Mouse (Mus musculus): ENCODE data around the gene Hdac2. TPM values are rescaled to one million over a fixed set of nuclear protein-coding genes. Genes with fewer than 3 reads are reported as not detected.

Hdac2 gene
- polyA plus RNA-seq (2014; fragmentation: Nextera tagmentation; extraction: Ambion mirVana): 171 and 186 TPM in 2 replicates

GRCm38 (mm10) chr10:36974086-36974675 lies at the start of gene Hdac2:
Gene Hdac2 (plus strand): TSS chr10:36974544.
- peak; percentile 98 for ATAC-seq (replicated peaks; ENCODE audit: insufficient number of reproducible peaks, low FRiP score, low TSS enrichment)
- Histone ChIP-seq H3K9me3 (replicated peaks; ENCODE audit: control insufficient read depth, low read length) (no peaks in the 10 kb centered on the region), H3K36me3 (ENCODE audit: control insufficient read depth, insufficient read depth, low read length) (no peaks in the 10 kb centered on the region; the same call in 1 of the 2 replicates), H3K9ac (ENCODE audit: low read depth, low read length) (peak within 1 kb of the TSS; percentile 98), H3K27me3 (ENCODE audit: control insufficient read depth, insufficient read depth, low read length) (no peaks in the 10 kb centered on the region), H3K4me1 (ENCODE audit: control insufficient read depth, insufficient read depth, low read length) (peaks cover 11% of the 10 kb centered on the region), H3K27ac (ENCODE audit: low read depth, low read length) (peak within 1 kb of the TSS; percentile 97), H3K4me3 (ENCODE audit: low read depth, low read length) (peak within 1 kb of the TSS; percentile 86), H3K4me2 (peak within 1 kb of the TSS; percentile 65)
- 1% methylated on average over 60 of the region's 67 CpGs for WGBS (ENCODE audit: insufficient replicate concordance)

GRCm38 (mm10) chr10:36928212-36928611 lies 46.1 kb upstream of the Hdac2 start:
- WGBS (ENCODE audit: insufficient replicate concordance): 68% methylated on average over 3 of the region's 3 CpGs
- Histone ChIP-seq H3K27me3 (ENCODE audit: control insufficient read depth, insufficient read depth, low read length) (no peaks in the 10 kb centered on the region), H3K9me3 (replicated peaks; ENCODE audit: control insufficient read depth, low read length) (no peaks in the 10 kb centered on the region), H3K4me1 (ENCODE audit: control insufficient read depth, insufficient read depth, low read length) (no peaks in the 10 kb centered on the region), H3K4me3 (ENCODE audit: low read depth, low read length) (no peak overlapping the region), H3K9ac (ENCODE audit: low read depth, low read length) (no peak overlapping the region), H3K36me3 (ENCODE audit: control insufficient read depth, insufficient read depth, low read length) (no peaks in the 10 kb centered on the region), H3K4me2 (no peak overlapping the region), H3K27ac (ENCODE audit: low read depth, low read length) (no peak overlapping the region)
- no peak for ATAC-seq (replicated peaks; ENCODE audit: insufficient number of reproducible peaks, low FRiP score, low TSS enrichment)

GRCm38 (mm10) chr10:36935863-36936262 lies 38.5 kb upstream of the Hdac2 start:
- WGBS (ENCODE audit: insufficient replicate concordance): 78% methylated on average over 5 of the region's 5 CpGs

DNA sequence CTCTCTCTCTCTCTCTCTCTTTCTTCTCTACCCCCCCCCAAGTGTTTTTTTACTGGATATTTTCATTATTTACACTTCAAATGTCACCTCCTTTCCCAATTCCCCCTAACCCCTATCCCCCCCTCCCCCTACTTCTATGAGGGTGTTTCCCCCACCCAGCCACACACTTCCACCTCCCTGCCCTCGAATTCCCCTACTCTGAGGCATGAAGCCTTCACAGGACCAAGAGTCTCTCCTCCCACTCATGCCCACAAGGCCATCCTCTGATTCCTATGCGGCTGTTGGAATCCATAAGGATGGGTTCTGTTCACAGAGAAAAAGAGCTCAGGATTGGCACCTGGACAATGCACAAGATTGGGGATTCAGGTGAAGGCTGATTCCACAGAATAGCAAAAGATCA lies 38.1 kb upstream of the Hdac2 start:
- Histone ChIP-seq H3K4me2 (no peak overlapping the region), H3K9me3 (replicated peaks; ENCODE audit: control insufficient read depth, low read length) (no peaks in the 10 kb centered on the region), H3K27ac (ENCODE audit: low read depth, low read length) (no peak overlapping the region), H3K36me3 (ENCODE audit: control insufficient read depth, insufficient read depth, low read length) (no peaks in the 10 kb centered on the region), H3K27me3 (ENCODE audit: control insufficient read depth, insufficient read depth, low read length) (no peaks in the 10 kb centered on the region), H3K4me3 (ENCODE audit: low read depth, low read length) (no peak overlapping the region), H3K9ac (ENCODE audit: low read depth, low read length) (no peak overlapping the region), H3K4me1 (ENCODE audit: control insufficient read depth, insufficient read depth, low read length) (no peaks in the 10 kb centered on the region)
- WGBS (ENCODE audit: insufficient replicate concordance): 56% methylated on average over 2 of the region's 2 CpGs
- no peak for ATAC-seq (replicated peaks; ENCODE audit: insufficient number of reproducible peaks, low FRiP score, low TSS enrichment)

More at GRCm38 (mm10) chr10:36935863-36936262, 38.5 kb upstream of the Hdac2 start:
- H3K27ac ChIP-seq (ENCODE audit: low read depth, low read length): no peak overlapping the region
- H3K4me2 ChIP-seq: no peak overlapping the region
- H3K9ac ChIP-seq (ENCODE audit: low read depth, low read length): no peak overlapping the region
- H3K4me1 ChIP-seq (ENCODE audit: control insufficient read depth, insufficient read depth, low read length): no peaks in the 10 kb centered on the region
- no peaks in the 10 kb centered on the region for H3K36me3 ChIP-seq (ENCODE audit: control insufficient read depth, insufficient read depth, low read length)
- H3K27me3 ChIP-seq (ENCODE audit: control insufficient read depth, insufficient read depth, low read length): no peaks in the 10 kb centered on the region
- no peak overlapping the region for H3K4me3 ChIP-seq (ENCODE audit: low read depth, low read length)
- no peaks in the 10 kb centered on the region for H3K9me3 ChIP-seq (replicated peaks; ENCODE audit: control insufficient read depth, low read length)
- no peak for ATAC-seq (replicated peaks; ENCODE audit: insufficient number of reproducible peaks, low FRiP score, low TSS enrichment)

- H3K4me3 ChIP-seq (ENCODE audit: low read depth, low read length): no peak overlapping the region
- H3K9me3 ChIP-seq (replicated peaks; ENCODE audit: control insufficient read depth, low read length): no peaks in the 10 kb centered on the region
- H3K9ac ChIP-seq (ENCODE audit: low read depth, low read length): no peak overlapping the region
- H3K27ac ChIP-seq (ENCODE audit: low read depth, low read length): no peak overlapping the region
- no peaks in the 10 kb centered on the region for H3K4me1 ChIP-seq (ENCODE audit: control insufficient read depth, insufficient read depth, low read length)
- ATAC-seq (replicated peaks; ENCODE audit: insufficient number of reproducible peaks, low FRiP score, low TSS enrichment): no peak
- 70% methylated on average over 2 of the region's 2 CpGs for WGBS (ENCODE audit: insufficient replicate concordance)
- no peak overlapping the region for H3K4me2 ChIP-seq
- H3K27me3 ChIP-seq (ENCODE audit: control insufficient read depth, insufficient read depth, low read length): no peaks in the 10 kb centered on the region
- H3K36me3 ChIP-seq (ENCODE audit: control insufficient read depth, insufficient read depth, low read length): no peaks in the 10 kb centered on the region
Measured at GRCm38 (mm10) chr10:36951742-36952141, 22.6 kb upstream of the Hdac2 start.

DNA sequence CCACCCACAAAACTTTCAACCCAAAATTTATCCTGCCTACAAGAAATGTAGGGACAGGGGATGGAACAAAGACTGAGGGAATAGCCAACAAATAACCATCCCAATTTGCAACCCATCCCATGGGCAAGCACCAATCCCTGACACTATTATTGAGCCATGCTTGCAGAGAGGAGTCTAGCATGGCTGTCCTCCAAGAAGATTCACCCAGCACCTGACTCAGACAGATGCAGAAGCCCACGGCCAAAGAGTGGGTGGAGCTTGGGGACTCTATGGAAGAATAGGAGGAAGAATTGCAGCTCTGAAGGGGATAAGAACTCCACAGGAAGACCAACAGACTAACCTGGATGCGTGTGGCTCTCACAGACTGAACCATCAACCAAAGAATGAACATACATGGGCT lies 21.7 kb upstream of the Hdac2 start:
- Histone ChIP-seq H3K36me3 (ENCODE audit: control insufficient read depth, insufficient read depth, low read length) (no peaks in the 10 kb centered on the region), H3K4me1 (ENCODE audit: control insufficient read depth, insufficient read depth, low read length) (no peaks in the 10 kb centered on the region), H3K27me3 (ENCODE audit: control insufficient read depth, insufficient read depth, low read length) (no peaks in the 10 kb centered on the region), H3K27ac (ENCODE audit: low read depth, low read length) (no peak overlapping the region), H3K9ac (ENCODE audit: low read depth, low read length) (no peak overlapping the region), H3K4me2 (no peak overlapping the region), H3K9me3 (replicated peaks; ENCODE audit: control insufficient read depth, low read length) (no peaks in the 10 kb centered on the region), H3K4me3 (ENCODE audit: low read depth, low read length) (no peak overlapping the region)
- no peak for ATAC-seq (replicated peaks; ENCODE audit: insufficient number of reproducible peaks, low FRiP score, low TSS enrichment)
- 82% methylated on average over 2 of the region's 2 CpGs for WGBS (ENCODE audit: insufficient replicate concordance)

DNA sequence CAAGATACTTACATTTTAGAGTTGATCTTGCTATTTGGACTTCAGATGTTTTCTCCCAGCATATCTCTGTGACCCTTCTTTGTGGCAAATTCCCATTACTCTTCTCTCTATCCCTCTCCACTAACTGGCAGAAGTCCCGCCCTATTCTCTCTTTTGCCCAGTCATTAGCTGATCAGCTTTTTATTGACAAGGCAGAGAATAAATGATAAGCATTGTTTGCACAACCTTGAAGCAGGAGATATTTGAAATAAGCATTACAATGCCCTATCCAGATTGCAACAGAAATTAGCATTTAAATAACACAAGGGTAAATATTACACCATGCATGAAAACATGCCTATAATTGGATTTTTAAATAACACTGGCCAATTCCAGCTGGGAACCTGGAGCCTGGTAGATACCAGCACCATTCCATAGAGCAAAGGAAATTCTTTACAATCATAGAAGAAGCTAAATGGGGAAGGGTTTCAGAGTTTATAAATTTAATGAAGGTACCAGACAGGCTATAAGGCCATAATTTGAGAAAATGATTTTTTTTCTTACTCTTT lies 14.7 kb upstream of the Hdac2 start:
- Histone ChIP-seq H3K36me3 (ENCODE audit: control insufficient read depth, insufficient read depth, low read length) (no peaks in the 10 kb centered on the region), H3K9ac (ENCODE audit: low read depth, low read length) (no peak overlapping the region), H3K4me3 (ENCODE audit: low read depth, low read length) (no peak overlapping the region), H3K27ac (ENCODE audit: low read depth, low read length) (no peak overlapping the region), H3K27me3 (ENCODE audit: control insufficient read depth, insufficient read depth, low read length) (no peaks in the 10 kb centered on the region), H3K4me1 (ENCODE audit: control insufficient read depth, insufficient read depth, low read length) (no peaks in the 10 kb centered on the region), H3K9me3 (replicated peaks; ENCODE audit: control insufficient read depth, low read length) (no peaks in the 10 kb centered on the region), H3K4me2 (no peak overlapping the region)
- no peak for ATAC-seq (replicated peaks; ENCODE audit: insufficient number of reproducible peaks, low FRiP score, low TSS enrichment)
- WGBS (ENCODE audit: insufficient replicate concordance): 83% methylated on average over 1 of the region's 1 CpGs

- ATAC-seq (replicated peaks; ENCODE audit: insufficient number of reproducible peaks, low FRiP score, low TSS enrichment): no peak
- Histone ChIP-seq H3K4me3 (ENCODE audit: low read depth, low read length) (no peak overlapping the region), H3K4me2 (no peak overlapping the region), H3K36me3 (ENCODE audit: control insufficient read depth, insufficient read depth, low read length) (no peaks in the 10 kb centered on the region), H3K4me1 (ENCODE audit: control insufficient read depth, insufficient read depth, low read length) (no peaks in the 10 kb centered on the region), H3K9ac (ENCODE audit: low read depth, low read length) (no peak overlapping the region), H3K27me3 (ENCODE audit: control insufficient read depth, insufficient read depth, low read length) (no peaks in the 10 kb centered on the region), H3K27ac (ENCODE audit: low read depth, low read length) (no peak overlapping the region), H3K9me3 (replicated peaks; ENCODE audit: control insufficient read depth, low read length) (no peaks in the 10 kb centered on the region)
- WGBS (ENCODE audit: insufficient replicate concordance): 55% methylated on average over 2 of the region's 2 CpGs
Measured at GRCm38 (mm10) chr10:36964406-36964805, 9.9 kb upstream of the Hdac2 start.

Measured in heart, embryonic 11.5 days (tissue).